Mouse (Mus musculus): Measurements from ENCODE around the gene Adgrl1. TPM values are rescaled to one million over a fixed set of nuclear protein-coding genes. Genes with fewer than 3 reads are reported as not detected.

Gene Adgrl1
- total RNA-seq, 1 experiment from 2014 or later: 114 TPM

Small RNA genes within 50 kb of the gene (microRNA-seq; reads per million reads assigned to microRNA genes)
- gene Gm44330: 0 to 0.34 reads per million in 2 experiments
- gene Gm44450: 0 to 0.69 reads per million in 2 experiments

Other genes with a start within 250 kb of the Adgrl1 start
- gene Gipc1, start 247.4 kb upstream of the Adgrl1 start, total RNA-seq (2021): 42.3 and 48.8 TPM in 2 replicates
- 0.86 and 2.5 TPM in 2 replicates for gene Ptger1, start 233.4 kb upstream of the Adgrl1 start, total RNA-seq (2021)
- 120 and 146 TPM in 2 replicates for gene Pkn1, start 200.9 kb upstream of the Adgrl1 start, total RNA-seq (2021)
- gene Ddx39, start 184.9 kb upstream of the Adgrl1 start, total RNA-seq (2021): 25.7 and 29.5 TPM in 2 replicates
- gene Adgre5, start 158.8 kb upstream of the Adgrl1 start, total RNA-seq (2021): 28.7 and 40.6 TPM in 2 replicates
- 2.1 and 3.2 TPM in 2 replicates for gene Gm10644, start 55.1 kb downstream of the Adgrl1 start, total RNA-seq (2021)
- gene Asf1b, start 55.4 kb downstream of the Adgrl1 start, total RNA-seq (2021): 6.0 and 7.2 TPM in 2 replicates
- 284 and 302 TPM in 2 replicates for gene Prkaca, start 72.9 kb downstream of the Adgrl1 start, total RNA-seq (2021)
- 44.8 and 49.8 TPM in 2 replicates for gene Samd1, start 97.6 kb downstream of the Adgrl1 start, total RNA-seq (2021)
- gene 1700067K01Rik, start 101.4 kb downstream of the Adgrl1 start, total RNA-seq (2021): 0.67 TPM in 1 of 2 replicates, not detected in the other
- gene 2210011C24Rik, start 112.1 kb downstream of the Adgrl1 start, total RNA-seq (2021): not detected in 2 replicates
- 0.76 and 1.4 TPM in 2 replicates for gene Palm3, start 121.4 kb downstream of the Adgrl1 start, total RNA-seq (2021)
- gene Il27ra, start 142.5 kb downstream of the Adgrl1 start, total RNA-seq (2021): 2.5 and 3.6 TPM in 2 replicates
- not detected in 2 replicates for gene Rln3, start 144.9 kb downstream of the Adgrl1 start, total RNA-seq (2021)
- gene Gm10643, start 165.0 kb downstream of the Adgrl1 start, total RNA-seq (2021): 2.8 and 3.5 TPM in 2 replicates
- 23.1 and 26.1 TPM in 2 replicates for gene Rfx1, start 166.7 kb downstream of the Adgrl1 start, total RNA-seq (2021)
- 21.2 and 24.5 TPM in 2 replicates for gene Dcaf15, start 204.7 kb downstream of the Adgrl1 start, total RNA-seq (2021)
- 0.62 and 1.0 TPM in 2 replicates for gene Podnl1, start 225.9 kb downstream of the Adgrl1 start, total RNA-seq (2021)
- 31.4 and 34.9 TPM in 2 replicates for gene Cc2d1a, start 247.8 kb downstream of the Adgrl1 start, total RNA-seq (2021)
- 0.73 and 1.4 TPM in 2 replicates for gene 4930432K21Rik, start 247.9 kb downstream of the Adgrl1 start, total RNA-seq (2021)

All from adrenal gland, postnatal 25 days (tissue).